Mouse (Mus musculus) stomach, embryonic 15.5 days (tissue): ENCODE data around the gene Snip1. TPM values are rescaled to one million over a fixed set of nuclear protein-coding genes. Genes with fewer than 3 reads are reported as not detected.

Experiments used
- ATAC-seq: fragments of 200-750 bp; cut with Nextera tagmentation; 2 replicates; pipeline ENCODE4 v1.8.0; 2017; ENCODE audit warnings: low read depth, moderate number of reproducible peaks, moderate TSS enrichment; ENCODE audit not compliant: insufficient read depth, low FRiP score
- H3K27ac ChIP-seq: fragments of 300-500 bp; sonication (generic); 2 replicates; pipeline ENCODE4 v1.5.1; 2015; ENCODE audit warnings: mild to moderate bottlenecking, inconsistent platforms
- H3K27me3 ChIP-seq: fragments of 300-500 bp; sonication (generic); replicated peaks from 2 replicates; pipeline ENCODE4 v1.6.1; 2015; ENCODE audit warnings: inconsistent platforms
- H3K36me3 ChIP-seq: fragments of 300-500 bp; sonication (generic); 2 replicates; pipeline ENCODE4 v1.6.1; 2015; ENCODE audit warnings: inconsistent platforms
- H3K4me1 ChIP-seq: fragments of 300-500 bp; sonication (generic); 2 replicates; pipeline ENCODE4 v1.6.1; 2015; ENCODE audit warnings: inconsistent platforms
- H3K4me2 ChIP-seq: fragments of 300-500 bp; sonication (generic); 2 replicates; pipeline ENCODE4 v1.6.1; 2015; ENCODE audit warnings: mild to moderate bottlenecking, inconsistent platforms
- H3K4me3 ChIP-seq: fragments of 300-500 bp; sonication (generic); replicated peaks from 2 replicates; pipeline ENCODE4 v1.5.1; 2015; ENCODE audit warnings: inconsistent platforms
- H3K9ac ChIP-seq: fragments of 300-500 bp; sonication (generic); 2 replicates; pipeline ENCODE4 v1.6.1; 2015; ENCODE audit warnings: inconsistent platforms
- H3K9me3 ChIP-seq: fragments of 300-500 bp; sonication (generic); 2 replicates; pipeline ENCODE4 v1.6.1; 2016; ENCODE audit warnings: inconsistent platforms
- WGBS: fragments of 180-500 bp; shearing (Covaris S2); methylation state at CpG from one replicate; pipeline ENCODE4 v1.1.7; 2015; 5-methylcytosine and 5-hydroxymethylcytosine counted together
- polyA plus RNA-seq: library from polyadenylated mRNA; unstranded; fragments of >200 nt; fragmentation: Nextera tagmentation; extraction: Ambion mirVana; gene quantifications from 2 replicates; pipeline ENCODE4 v1.2.1, GENCODE M21; 2015

The Snip1 gene
- polyA plus RNA-seq, 1 experiment from 2014 or later: 26.3 TPM

GRCm38 (mm10) chr4:125105354-125105753 is 38.9 kb downstream of the Snip1 start:
- H3K4me2 ChIP-seq: no peak overlapping the region
- no peaks in the 10 kb centered on the region for H3K4me1 ChIP-seq
- no peak overlapping the region for H3K4me3 ChIP-seq
- WGBS: 84% methylated on average over 9 of the region's 9 CpGs
- H3K27me3 ChIP-seq: no peaks in the 10 kb centered on the region
- peaks cover 33% of the 10 kb centered on the region for H3K36me3 ChIP-seq
- ATAC-seq: no peak
- no peak overlapping the region for H3K27ac ChIP-seq
- no peaks in the 10 kb centered on the region for H3K9me3 ChIP-seq
- H3K9ac ChIP-seq: no peak overlapping the region

DNA sequence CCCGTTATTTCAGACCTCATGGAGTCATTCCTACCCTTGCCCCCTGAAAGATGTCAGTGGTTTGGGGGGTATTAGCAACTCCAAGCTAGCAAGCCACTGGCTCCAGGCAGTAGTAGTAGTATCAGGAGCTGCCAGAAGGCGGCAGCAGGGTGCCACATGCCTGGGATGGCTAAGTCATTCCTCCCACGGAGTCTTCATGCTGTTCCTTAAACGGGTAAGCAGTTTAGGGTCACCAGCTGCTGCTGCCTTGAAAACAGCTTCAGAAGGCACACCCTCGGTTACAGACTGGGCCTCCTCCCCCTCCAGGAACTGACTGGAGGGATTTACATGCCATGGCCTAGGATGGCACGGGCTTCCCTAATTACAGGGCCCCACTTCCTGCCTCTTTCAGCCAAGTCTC is 48.2 kb downstream of the Snip1 start:
- Histone ChIP-seq H3K36me3 (peaks cover 13% of the 10 kb centered on the region; the same call in 1 of the 2 replicates), H3K27me3 (no peaks in the 10 kb centered on the region), H3K9ac (no peak overlapping the region), H3K4me1 (peaks cover 27% of the 10 kb centered on the region), H3K4me3 (no peak overlapping the region), H3K9me3 (no peaks in the 10 kb centered on the region), H3K27ac (peak overlapping the region; percentile 35; the same call in 1 of the 2 replicates), H3K4me2 (no peak overlapping the region)
- peak; percentile 32; the same call in 1 of the 2 replicates for ATAC-seq
- WGBS: 5% methylated on average over 6 of the region's 6 CpGs

DNA sequence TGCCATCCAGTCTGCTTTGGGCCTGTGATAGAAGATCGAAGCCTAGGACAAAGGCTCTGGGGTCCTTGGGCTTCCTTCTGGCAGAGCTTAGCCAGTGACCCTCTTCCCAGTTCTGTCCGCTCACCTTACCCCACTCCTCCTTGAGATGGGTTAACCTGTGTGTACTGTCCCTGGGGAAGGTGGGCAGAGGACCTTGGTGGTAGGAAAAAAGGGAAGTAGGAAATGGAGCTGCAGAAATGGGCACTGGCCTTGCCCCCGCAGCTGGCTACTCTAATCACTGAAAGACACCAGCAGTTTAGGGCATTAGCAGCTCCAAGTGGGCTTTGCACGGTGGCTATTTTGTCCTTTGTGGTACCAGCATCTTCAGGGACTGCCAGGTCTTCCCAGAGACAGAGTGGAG is 48.6 kb downstream of the Snip1 start:
- Histone ChIP-seq H3K4me1 (peaks cover 27% of the 10 kb centered on the region), H3K27ac (peak overlapping the region; percentile 35; the same call in 1 of the 2 replicates), H3K36me3 (peaks cover 12% of the 10 kb centered on the region; the same call in 1 of the 2 replicates), H3K9me3 (no peaks in the 10 kb centered on the region), H3K9ac (no peak overlapping the region), H3K4me2 (no peak overlapping the region), H3K27me3 (no peaks in the 10 kb centered on the region), H3K4me3 (no peak overlapping the region)
- WGBS: 80% methylated on average over 4 of the region's 4 CpGs
- no peak for ATAC-seq

GRCm38 (mm10) chr4:125115710-125116089 is 49.2 kb downstream of the Snip1 start:
- Histone ChIP-seq H3K27ac (peak overlapping the region; percentile 2; the same call in 1 of the 2 replicates), H3K4me2 (no peak overlapping the region), H3K4me3 (no peak overlapping the region), H3K27me3 (no peaks in the 10 kb centered on the region), H3K36me3 (peaks cover 8% of the 10 kb centered on the region; the same call in 1 of the 2 replicates), H3K9me3 (no peaks in the 10 kb centered on the region), H3K9ac (no peak overlapping the region), H3K4me1 (peaks cover 27% of the 10 kb centered on the region)
- WGBS: 37% methylated on average over 6 of the region's 6 CpGs
- ATAC-seq: no peak

GRCm38 (mm10) chr4:125116090-125116861 is 49.8 kb downstream of the Snip1 start:
- 62% methylated on average over 9 of the region's 9 CpGs for WGBS
- Histone ChIP-seq H3K27ac (peak overlapping the region; percentile 53), H3K4me1 (peaks cover 27% of the 10 kb centered on the region), H3K9me3 (no peaks in the 10 kb centered on the region), H3K36me3 (peaks cover 8% of the 10 kb centered on the region; the same call in 1 of the 2 replicates), H3K27me3 (no peaks in the 10 kb centered on the region), H3K4me3 (no peak overlapping the region), H3K9ac (no peak overlapping the region), H3K4me2 (no peak overlapping the region)
- no peak for ATAC-seq

GRCm38 (mm10) chr4:125116929-125117328 is 50.5 kb downstream of the Snip1 start:
- Histone ChIP-seq H3K27me3 (no peaks in the 10 kb centered on the region), H3K9ac (no peak overlapping the region), H3K36me3 (0 out of 2 replicates have a peak, but pooled peaks cover 5% of the 10 kb centered on the region), H3K4me1 (peaks cover 28% of the 10 kb centered on the region), H3K27ac (peak overlapping the region; percentile 44; the same call in 1 of the 2 replicates), H3K4me3 (no peak overlapping the region), H3K9me3 (no peaks in the 10 kb centered on the region), H3K4me2 (no peak overlapping the region)
- WGBS: 58% methylated on average over 13 of the region's 13 CpGs
- no peak for ATAC-seq

DNA sequence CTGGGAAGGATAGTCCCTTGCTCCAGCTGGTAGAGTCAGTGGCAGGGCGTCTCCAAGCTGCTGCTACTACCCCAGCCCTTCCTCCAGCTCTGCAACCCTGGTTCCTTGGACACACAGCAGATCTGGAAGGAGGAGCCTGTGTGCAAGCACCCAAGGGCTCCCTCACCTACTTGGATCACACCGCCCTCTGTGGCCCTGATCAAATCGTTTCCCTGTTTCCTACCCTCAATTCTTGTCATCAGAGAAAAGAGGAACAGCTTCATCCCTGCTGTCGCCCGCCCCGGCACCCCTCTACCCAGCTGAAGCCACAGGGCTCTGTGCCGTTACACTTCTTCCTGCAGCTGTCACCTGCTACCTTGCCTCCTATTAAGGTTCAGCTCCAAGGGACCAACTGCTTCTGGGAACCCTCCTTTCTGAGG is 51.4 kb downstream of the Snip1 start:
- H3K36me3 ChIP-seq: 0 out of 2 replicates have a peak, but pooled peaks cover 5% of the 10 kb centered on the region
- H3K9ac ChIP-seq: no peak overlapping the region
- H3K4me1 ChIP-seq: peaks cover 38% of the 10 kb centered on the region
- WGBS: 82% methylated on average over 7 of the region's 7 CpGs
- no peak overlapping the region for H3K4me2 ChIP-seq
- no peak for ATAC-seq
- H3K27ac ChIP-seq: peak overlapping the region; percentile 16; the same call in 1 of the 2 replicates
- H3K4me3 ChIP-seq: no peak overlapping the region
- H3K9me3 ChIP-seq: no peaks in the 10 kb centered on the region
- no peaks in the 10 kb centered on the region for H3K27me3 ChIP-seq

DNA sequence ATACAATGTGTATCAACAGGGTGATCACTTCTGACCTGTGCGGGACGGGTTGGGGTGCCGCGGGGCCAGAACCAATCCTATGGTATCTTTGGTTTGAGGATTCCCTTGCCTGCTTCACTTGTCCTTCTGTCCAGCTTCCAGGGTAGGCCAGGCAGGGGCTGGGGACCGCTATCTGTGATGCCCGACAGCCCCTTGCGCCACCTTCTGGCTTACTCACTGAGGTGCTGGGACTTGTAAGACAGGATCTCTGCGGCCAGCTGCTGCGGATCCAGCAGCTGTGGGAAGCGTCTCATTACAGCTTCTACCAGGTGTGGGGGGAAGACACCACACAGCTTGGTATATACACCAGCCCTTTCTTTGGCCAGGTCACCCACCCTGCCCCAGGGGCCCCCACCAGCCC is 52.6 kb downstream of the Snip1 start:
- Histone ChIP-seq H3K4me1 (peaks cover 49% of the 10 kb centered on the region), H3K36me3 (0 out of 2 replicates have a peak, but pooled peaks cover 5% of the 10 kb centered on the region), H3K27ac (no peak overlapping the region), H3K9me3 (no peaks in the 10 kb centered on the region), H3K27me3 (no peaks in the 10 kb centered on the region), H3K4me3 (no peak overlapping the region), H3K4me2 (no peak overlapping the region), H3K9ac (no peak overlapping the region)
- ATAC-seq: no peak
- WGBS: 43% methylated on average over 10 of the region's 10 CpGs

DNA sequence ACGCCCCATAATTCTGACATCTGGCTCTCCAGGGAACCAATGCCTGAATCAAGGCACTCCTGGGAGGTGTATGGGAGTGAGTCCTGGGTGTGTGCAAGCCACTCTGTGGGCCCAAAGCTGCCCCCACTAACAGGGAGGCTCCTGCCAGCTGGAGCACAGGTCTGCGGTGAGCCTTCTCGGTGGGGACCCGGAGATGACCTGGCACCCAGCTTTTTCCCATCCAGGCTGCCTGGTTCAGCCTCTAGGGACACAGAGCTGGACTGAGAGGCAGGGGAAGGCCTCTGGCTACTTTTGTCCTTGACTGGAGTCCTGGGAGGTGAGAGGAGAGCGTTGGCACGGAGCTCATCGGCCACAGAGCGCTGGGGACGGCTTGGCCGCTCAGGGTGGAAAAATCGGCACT is 53.2 kb downstream of the Snip1 start:
- 92% methylated on average over 11 of the region's 11 CpGs for WGBS
- Histone ChIP-seq H3K9ac (no peak overlapping the region), H3K27me3 (no peaks in the 10 kb centered on the region), H3K4me1 (peaks cover 54% of the 10 kb centered on the region), H3K4me2 (no peak overlapping the region), H3K36me3 (0 out of 2 replicates have a peak, but pooled peaks cover 5% of the 10 kb centered on the region), H3K4me3 (no peak overlapping the region), H3K27ac (no peak overlapping the region), H3K9me3 (no peaks in the 10 kb centered on the region)
- ATAC-seq: no peak

DNA sequence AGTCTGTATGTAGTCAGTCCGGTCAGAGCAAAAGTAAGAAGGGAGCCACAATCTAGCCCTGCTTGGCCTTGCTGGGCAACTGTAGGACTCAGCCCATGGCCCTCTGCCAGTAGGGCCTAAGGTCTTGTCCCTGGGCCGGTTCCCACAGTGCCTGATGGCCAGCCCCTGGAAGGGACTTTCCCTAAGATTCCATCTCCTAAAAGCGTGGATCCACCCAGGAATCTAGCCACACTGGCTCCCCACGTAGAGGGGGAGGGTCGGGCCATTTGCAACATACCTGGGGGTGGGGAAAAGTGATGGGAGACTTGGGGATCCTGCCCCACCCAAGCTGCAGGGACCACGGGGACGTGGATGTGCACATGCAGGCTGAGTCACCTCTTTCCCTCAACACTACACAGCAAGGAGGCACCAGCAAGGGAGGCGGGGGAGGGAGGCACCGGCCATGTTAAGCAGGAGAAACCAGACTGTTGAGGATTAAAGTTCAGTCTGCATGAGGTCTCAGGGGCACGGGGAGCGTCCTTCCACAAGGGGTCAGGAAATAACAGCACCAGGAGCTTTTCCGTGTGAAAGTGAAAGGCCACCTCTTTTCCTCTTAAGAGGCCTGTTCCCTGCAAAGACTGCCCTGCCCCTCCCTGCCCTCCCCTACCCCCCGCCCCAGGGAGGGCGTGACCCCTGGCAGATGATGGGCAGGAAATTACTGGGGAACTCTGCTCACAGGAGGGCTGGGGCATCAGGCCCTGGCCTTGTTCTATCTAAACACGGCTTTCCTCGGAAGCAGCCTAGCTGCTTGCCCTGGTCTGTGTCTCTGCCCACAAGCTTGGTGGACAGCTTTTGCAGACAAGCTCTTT is 56.2 kb downstream of the Snip1 start:
- H3K4me1 ChIP-seq: peaks cover 47% of the 10 kb centered on the region
- H3K9me3 ChIP-seq: no peaks in the 10 kb centered on the region
- WGBS: 19% methylated on average over 16 of the region's 16 CpGs
- H3K27ac ChIP-seq: peak overlapping the region; percentile 84
- H3K4me2 ChIP-seq: peak overlapping the region; percentile 32
- no peak overlapping the region for H3K9ac ChIP-seq
- peak; percentile 65 for ATAC-seq
- no peak overlapping the region for H3K4me3 ChIP-seq
- H3K36me3 ChIP-seq: 0 out of 2 replicates have a peak, but pooled peaks cover 5% of the 10 kb centered on the region
- H3K27me3 ChIP-seq: no peaks in the 10 kb centered on the region

DNA sequence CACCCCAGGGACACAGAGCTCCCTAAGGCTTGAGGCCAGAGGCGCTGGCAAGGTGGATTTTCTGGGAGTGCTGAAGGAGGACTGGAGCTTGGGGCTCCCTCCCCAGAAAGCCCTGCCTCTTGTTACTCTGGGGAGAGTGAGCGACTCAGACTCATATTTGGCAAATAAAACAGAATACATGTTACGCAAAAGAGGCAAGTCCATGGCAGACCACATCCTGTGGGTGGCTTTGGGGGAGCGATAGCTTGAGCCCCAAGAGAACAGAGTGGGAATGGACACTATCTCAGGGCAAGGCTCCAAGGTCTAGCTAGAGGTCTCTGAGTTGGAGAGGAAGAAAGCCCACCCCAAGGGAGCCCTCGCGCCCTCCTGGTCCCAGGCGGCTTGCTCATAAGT is 56.8 kb downstream of the Snip1 start:
- Histone ChIP-seq H3K27ac (peak overlapping the region; percentile 84), H3K27me3 (no peaks in the 10 kb centered on the region), H3K4me2 (peak overlapping the region; percentile 32; the same call in 1 of the 2 replicates), H3K36me3 (0 out of 2 replicates have a peak, but pooled peaks cover 5% of the 10 kb centered on the region), H3K4me3 (no peak overlapping the region), H3K9ac (no peak overlapping the region), H3K4me1 (peaks cover 51% of the 10 kb centered on the region), H3K9me3 (no peaks in the 10 kb centered on the region)
- 65% methylated on average over 7 of the region's 7 CpGs for WGBS
- ATAC-seq: no peak
